Mouse (Mus musculus) heart, postnatal 0 days (tissue): Measurements from ENCODE around the gene Rps6ka5.

Experiments
- CTCF ChIP-seq: IDR thresholded peaks from 2 replicates; pipeline ENCODE4 v1.5.1; 2016; ENCODE audit warnings: antibody characterized with exemption, control low read depth, low read depth
- EP300 ChIP-seq: IDR thresholded peaks from 2 replicates; pipeline ENCODE4 v1.6.1; 2016; ENCODE audit warnings: antibody characterized with exemption, low read depth

GRCm38 (mm10) chr12:100613878-100614277 lies 112.9 kb downstream of the Rps6ka5 start:
- TF ChIP-seq EP300 (no peak), CTCF (no peak)
